Mouse (Mus musculus): ENCODE results near the gene Trak1. TPM values are rescaled to one million over a fixed set of nuclear protein-coding genes. Genes with fewer than 3 reads are reported as not detected.

The Trak1 gene
- polyA plus RNA-seq, 1 experiment from 2014 or later: 5.1 TPM

DNA sequence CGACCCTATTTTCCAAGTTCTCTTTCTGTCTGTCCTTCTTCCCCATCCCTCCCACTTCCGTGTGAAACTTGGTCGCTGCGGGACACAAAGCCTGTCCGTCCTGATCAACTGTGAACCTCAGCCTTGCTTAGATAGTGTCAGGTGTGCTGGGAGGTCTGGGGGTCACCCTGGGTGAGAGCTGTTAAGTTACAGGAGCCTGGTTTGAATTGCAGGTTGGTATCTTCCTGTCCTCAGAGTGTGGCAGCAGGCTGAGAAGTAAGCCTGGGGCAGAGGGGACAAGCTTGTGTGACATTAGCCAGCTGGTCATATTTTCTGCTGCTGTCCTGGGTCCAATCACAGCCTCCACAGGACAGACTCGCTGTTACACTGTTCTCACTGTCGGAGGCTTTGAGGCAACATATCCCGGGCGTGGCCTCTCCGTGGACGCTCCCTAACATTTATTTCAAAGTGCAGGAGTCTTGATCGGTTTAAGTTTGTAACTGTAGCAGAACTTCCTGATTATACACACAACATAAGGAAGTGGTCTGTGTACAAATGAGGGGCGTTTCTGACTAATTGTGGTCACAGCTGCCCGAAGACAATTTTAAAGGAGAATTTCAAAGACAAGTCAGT is 17.3 kb downstream of the Trak1 start:
- Histone ChIP-seq H3K27ac (ENCODE audit: low read depth) (peak overlapping the region; percentile 95), H3K27me3 (ENCODE audit: insufficient read depth, low read length) (no peaks in the 10 kb centered on the region), H3K9ac (replicated peaks) (peak overlapping the region; percentile 57), H3K4me3 (ENCODE audit: low read depth, low read length) (peak overlapping the region; percentile 31), H3K36me3 (replicated peaks; ENCODE audit: insufficient read depth, low read length) (peaks cover 6% of the 10 kb centered on the region; the same call in 1 of the 2 replicates), H3K4me1 (ENCODE audit: insufficient read depth) (peaks cover 33% of the 10 kb centered on the region), H3K9me3 (ENCODE audit: low read length) (no peaks in the 10 kb centered on the region), H3K4me2 (ENCODE audit: low read depth, low read length) (peak overlapping the region; percentile 71)
- ATAC-seq (peak; percentile 39), DNase-seq (peak; percentile 47)
- 13% methylated on average over 14 of the region's 14 CpGs for WGBS (ENCODE audit: insufficient replicate concordance)
- TF ChIP-seq EP300 (IDR thresholded peaks at IDR 0.05; ENCODE audit: low read depth): no peak; the same call in 1 of the 2 replicates
- no peak for TF ChIP-seq CTCF (IDR thresholded peaks at IDR 0.05; ENCODE audit: low read depth)

DNA sequence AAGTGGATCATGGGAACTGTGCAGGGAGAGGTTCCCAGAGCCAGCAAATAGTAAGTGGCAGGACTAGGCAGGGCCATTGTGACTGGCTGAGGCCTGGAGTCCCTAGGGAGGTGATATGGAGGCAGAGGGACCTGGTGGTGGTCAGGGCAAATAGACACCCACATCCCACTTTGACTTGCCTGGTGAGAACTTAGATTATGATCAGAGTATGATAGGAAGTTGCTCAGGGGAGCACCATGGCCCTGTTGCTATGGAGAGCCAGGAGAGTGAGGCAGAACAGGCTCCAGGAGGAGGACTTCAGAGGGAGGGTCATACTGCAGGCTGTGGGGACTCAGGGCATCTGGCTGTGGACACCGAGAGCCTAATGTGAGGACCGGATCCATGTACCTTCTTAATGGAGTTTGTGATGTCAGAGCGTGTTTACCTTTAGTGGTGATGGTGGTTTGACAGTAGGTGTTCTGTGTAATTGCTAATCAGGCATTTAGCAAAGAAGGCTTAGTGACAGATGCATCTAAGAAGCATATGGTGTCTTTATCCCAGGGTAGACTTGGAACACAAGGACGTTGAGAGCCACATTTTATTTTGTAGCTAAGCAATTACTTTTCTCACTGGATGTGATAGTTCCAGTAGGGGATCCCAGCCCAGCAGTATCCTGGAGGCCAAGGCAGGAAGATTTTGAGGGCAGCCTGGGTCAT is 18.7 kb downstream of the Trak1 start:
- peaks cover 33% of the 10 kb centered on the region for H3K4me1 ChIP-seq (ENCODE audit: insufficient read depth)
- DNase-seq: no peak
- no peak overlapping the region for H3K9ac ChIP-seq (replicated peaks)
- no peak for ATAC-seq
- no peak overlapping the region for H3K4me3 ChIP-seq (ENCODE audit: low read depth, low read length)
- H3K9me3 ChIP-seq (ENCODE audit: low read length): no peaks in the 10 kb centered on the region
- H3K27me3 ChIP-seq (ENCODE audit: insufficient read depth, low read length): no peaks in the 10 kb centered on the region
- no peak for TF ChIP-seq CTCF (IDR thresholded peaks at IDR 0.05; ENCODE audit: low read depth)
- no peak for TF ChIP-seq EP300 (IDR thresholded peaks at IDR 0.05; ENCODE audit: low read depth)
- H3K27ac ChIP-seq (ENCODE audit: low read depth): peak overlapping the region; percentile 95
- 72% methylated on average over 4 of the region's 4 CpGs for WGBS (ENCODE audit: insufficient replicate concordance)
- no peak overlapping the region for H3K4me2 ChIP-seq (ENCODE audit: low read depth, low read length)
- peaks cover 6% of the 10 kb centered on the region; the same call in 1 of the 2 replicates for H3K36me3 ChIP-seq (replicated peaks; ENCODE audit: insufficient read depth, low read length)

DNA sequence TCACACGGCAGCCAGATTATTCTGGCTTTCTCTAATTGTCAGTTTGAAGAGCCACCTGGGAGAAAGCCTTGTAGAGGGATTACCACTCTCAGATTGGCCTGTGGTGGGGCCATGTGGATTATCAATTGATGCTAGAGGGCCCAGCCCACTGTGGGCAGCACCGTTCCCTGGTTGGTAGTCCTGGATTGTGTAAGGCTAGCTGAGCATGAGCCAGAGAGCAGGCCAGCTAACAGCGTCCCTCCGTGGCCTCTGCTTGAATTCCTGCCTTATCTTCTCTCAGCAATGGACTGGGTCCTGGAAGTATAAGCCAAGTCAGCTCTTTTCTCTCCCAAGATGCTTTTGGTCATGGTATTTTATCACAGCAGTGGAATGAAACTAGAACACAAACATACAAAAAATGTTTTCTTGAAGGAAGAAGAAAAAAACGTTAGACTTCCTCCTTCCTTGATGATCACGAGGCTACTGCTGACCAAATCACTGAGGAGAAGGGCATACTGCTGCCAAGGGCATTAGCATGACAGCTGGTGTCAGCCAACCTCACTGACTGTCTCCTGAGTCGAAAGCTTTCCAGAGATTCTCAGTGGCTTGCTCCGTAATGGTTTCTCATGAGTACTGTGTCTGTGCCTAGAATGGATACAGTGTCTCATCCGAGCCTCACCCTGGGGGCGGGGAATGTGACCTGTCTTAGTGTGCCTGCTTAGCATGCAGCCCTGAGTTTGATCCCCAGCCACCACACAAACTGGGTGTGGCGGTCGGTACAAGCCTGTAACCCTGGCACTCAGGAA is 19.5 kb downstream of the Trak1 start:
- H3K36me3 ChIP-seq (replicated peaks; ENCODE audit: insufficient read depth, low read length): peaks cover 6% of the 10 kb centered on the region; the same call in 1 of the 2 replicates
- H3K9me3 ChIP-seq (ENCODE audit: low read length): no peaks in the 10 kb centered on the region
- WGBS (ENCODE audit: insufficient replicate concordance): 40% methylated on average over 12 of the region's 12 CpGs
- peak overlapping the region; percentile 27; the same call in 1 of the 2 replicates for H3K4me2 ChIP-seq (ENCODE audit: low read depth, low read length)
- DNase-seq: no peak
- H3K9ac ChIP-seq (replicated peaks): no peak overlapping the region
- peak overlapping the region; percentile 95 for H3K27ac ChIP-seq (ENCODE audit: low read depth)
- H3K27me3 ChIP-seq (ENCODE audit: insufficient read depth, low read length): no peaks in the 10 kb centered on the region
- H3K4me3 ChIP-seq (ENCODE audit: low read depth, low read length): no peak overlapping the region
- ATAC-seq: peak; percentile 38
- 0 out of 2 replicates have a peak, but pooled peaks have one; percentile 25 for TF ChIP-seq EP300 (IDR thresholded peaks at IDR 0.05; ENCODE audit: low read depth)
- TF ChIP-seq CTCF (IDR thresholded peaks at IDR 0.05; ENCODE audit: low read depth): peak; percentile 43
- peaks cover 33% of the 10 kb centered on the region for H3K4me1 ChIP-seq (ENCODE audit: insufficient read depth)

DNA sequence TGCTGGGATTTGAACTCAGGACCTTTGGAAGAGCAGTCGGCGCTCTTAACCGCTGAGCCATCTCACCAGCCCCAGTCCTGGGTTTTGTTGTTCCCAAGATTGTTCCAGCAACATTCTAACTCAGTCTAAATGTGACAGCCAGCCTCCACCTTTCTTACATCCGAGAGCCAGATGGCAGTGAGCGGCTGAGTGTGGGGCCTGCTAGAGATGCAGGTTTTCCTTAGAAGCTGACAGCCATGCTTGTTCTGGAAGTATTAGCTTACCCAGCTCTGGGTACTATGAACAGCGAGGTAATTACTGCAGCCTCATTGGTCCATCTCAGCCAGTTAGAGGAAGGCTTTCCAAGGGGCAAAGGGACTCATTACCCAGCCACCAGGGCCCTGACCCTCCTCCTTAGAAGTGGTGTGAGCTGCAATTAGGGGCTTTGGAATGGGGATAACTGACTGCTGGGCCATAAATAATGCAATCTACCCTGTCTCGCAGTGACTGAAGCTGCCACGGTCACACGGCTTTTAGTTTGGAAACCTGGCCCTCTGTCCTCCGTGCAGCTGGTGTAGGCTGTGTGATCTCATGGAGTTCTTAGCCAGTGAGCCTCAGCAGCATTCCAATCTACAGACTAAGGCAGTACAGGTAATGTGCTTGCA is 22.1 kb downstream of the Trak1 start:
- no peak for DNase-seq
- H3K36me3 ChIP-seq (replicated peaks; ENCODE audit: insufficient read depth, low read length): peaks cover 6% of the 10 kb centered on the region; the same call in 1 of the 2 replicates
- H3K9me3 ChIP-seq (ENCODE audit: low read length): no peaks in the 10 kb centered on the region
- TF ChIP-seq CTCF (IDR thresholded peaks at IDR 0.05; ENCODE audit: low read depth) (no peak), EP300 (IDR thresholded peaks at IDR 0.05; ENCODE audit: low read depth) (no peak)
- H3K9ac ChIP-seq (replicated peaks): no peak overlapping the region
- no peak for ATAC-seq
- no peak overlapping the region for H3K4me2 ChIP-seq (ENCODE audit: low read depth, low read length)
- no peak overlapping the region for H3K4me3 ChIP-seq (ENCODE audit: low read depth, low read length)
- no peak overlapping the region for H3K27ac ChIP-seq (ENCODE audit: low read depth)
- peaks cover 22% of the 10 kb centered on the region for H3K4me1 ChIP-seq (ENCODE audit: insufficient read depth)
- 86% methylated on average over 10 of the region's 10 CpGs for WGBS (ENCODE audit: insufficient replicate concordance)
- H3K27me3 ChIP-seq (ENCODE audit: insufficient read depth, low read length): no peaks in the 10 kb centered on the region

GRCm38 (mm10) chr9:121320433-121320832 is 23.1 kb downstream of the Trak1 start:
- Histone ChIP-seq H3K9ac (replicated peaks) (peak overlapping the region; percentile 16; the same call in 1 of the 2 replicates), H3K36me3 (replicated peaks; ENCODE audit: insufficient read depth, low read length) (peaks cover 6% of the 10 kb centered on the region; the same call in 1 of the 2 replicates), H3K4me3 (ENCODE audit: low read depth, low read length) (no peak overlapping the region), H3K27ac (ENCODE audit: low read depth) (no peak overlapping the region), H3K4me1 (ENCODE audit: insufficient read depth) (peaks cover 20% of the 10 kb centered on the region), H3K27me3 (ENCODE audit: insufficient read depth, low read length) (no peaks in the 10 kb centered on the region), H3K9me3 (ENCODE audit: low read length) (no peaks in the 10 kb centered on the region), H3K4me2 (ENCODE audit: low read depth, low read length) (no peak overlapping the region)
- WGBS (ENCODE audit: insufficient replicate concordance): 52% methylated on average over 2 of the region's 2 CpGs
- TF ChIP-seq CTCF (IDR thresholded peaks at IDR 0.05; ENCODE audit: low read depth): no peak
- TF ChIP-seq EP300 (IDR thresholded peaks at IDR 0.05; ENCODE audit: low read depth): no peak
- DNase-seq (no peak), ATAC-seq (no peak)

Measured in liver, postnatal 0 days (tissue).